Mouse (Mus musculus): Measurements from ENCODE around the gene Cx3cr1. TPM values are rescaled to one million over a fixed set of nuclear protein-coding genes. Genes with fewer than 3 reads are reported as not detected.
A peak's percentile ranks its signal among the peaks of the same experiment; 100 is the strongest.

Gene Cx3cr1
- polyA plus RNA-seq, 1 experiment from 2014 or later = 0.75 TPM

GRCm38 (mm10) chr9:120009226-120009841, 60.3 kb downstream of the Cx3cr1 start:
- 91% methylated on average over 7 of the region's 7 CpGs for WGBS (ENCODE audit: missing documents)
- H3K36me3 ChIP-seq (ENCODE audit: inconsistent target) = no peaks in the 10 kb centered on the region
- no peak overlapping the region for H3K27ac ChIP-seq
- H3K4me3 ChIP-seq (ENCODE audit: inconsistent target) = no peak overlapping the region
- no peaks in the 10 kb centered on the region for H3K79me2 ChIP-seq (ENCODE audit: inconsistent target)

- H3K4me3 ChIP-seq (ENCODE audit: inconsistent target) = no peak overlapping the region
- WGBS (ENCODE audit: missing documents) = 93% methylated on average over 1 of the region's 1 CpGs
- H3K27ac ChIP-seq = no peak overlapping the region
- H3K36me3 ChIP-seq (ENCODE audit: inconsistent target) = no peaks in the 10 kb centered on the region
- H3K79me2 ChIP-seq (ENCODE audit: inconsistent target) = no peaks in the 10 kb centered on the region
Observed at GRCm38 (mm10) chr9:120007833-120008232, 61.8 kb downstream of the Cx3cr1 start.

DNA sequence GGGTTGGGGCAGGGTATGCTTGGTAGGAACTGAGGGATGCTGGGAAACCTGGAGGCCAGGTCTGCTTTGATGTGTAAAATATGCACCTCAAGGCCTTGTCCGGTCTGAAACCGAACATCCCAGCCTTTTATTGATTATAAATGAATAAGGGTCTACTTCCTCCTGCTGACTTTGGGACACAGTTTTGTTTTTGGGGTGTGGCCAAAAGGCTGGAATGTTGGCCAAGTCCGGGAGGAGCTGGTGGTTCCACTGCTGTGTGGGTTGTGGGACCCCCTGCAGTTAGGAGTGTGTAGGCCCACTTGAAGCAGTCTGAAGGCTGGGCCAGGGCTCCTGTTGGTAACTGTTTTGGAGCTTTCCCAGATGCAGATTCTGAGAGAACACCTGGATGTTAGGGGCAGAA, 63.7 kb downstream of the Cx3cr1 start:
- 97% methylated on average over 3 of the region's 3 CpGs for WGBS (ENCODE audit: missing documents)
- no peak overlapping the region for H3K27ac ChIP-seq
- no peak overlapping the region for H3K4me3 ChIP-seq (ENCODE audit: inconsistent target)
- H3K36me3 ChIP-seq (ENCODE audit: inconsistent target) = no peaks in the 10 kb centered on the region
- H3K79me2 ChIP-seq (ENCODE audit: inconsistent target) = no peaks in the 10 kb centered on the region

- Histone ChIP-seq H3K36me3 (ENCODE audit: inconsistent target) (no peaks in the 10 kb centered on the region), H3K27ac (no peak overlapping the region), H3K4me3 (ENCODE audit: inconsistent target) (no peak overlapping the region), H3K79me2 (ENCODE audit: inconsistent target) (no peaks in the 10 kb centered on the region)
- 92% methylated on average over 5 of the region's 5 CpGs for WGBS (ENCODE audit: missing documents)
Observed at GRCm38 (mm10) chr9:120002893-120003292, 66.8 kb downstream of the Cx3cr1 start.

- H3K27ac ChIP-seq = peak overlapping the region; percentile 42; the same call in 1 of the 2 replicates
- peak overlapping the region; percentile 37 for H3K4me3 ChIP-seq (ENCODE audit: inconsistent target)
Observed at GRCm38 (mm10) chr9:120001945-120002725, 67.5 kb downstream of the Cx3cr1 start.

GRCm38 (mm10) chr9:120000761-120001160, 68.9 kb downstream of the Cx3cr1 start:
- WGBS (ENCODE audit: missing documents) = 89% methylated on average over 5 of the region's 5 CpGs
- Histone ChIP-seq H3K36me3 (ENCODE audit: inconsistent target) (no peaks in the 10 kb centered on the region), H3K4me3 (ENCODE audit: inconsistent target) (no peak overlapping the region), H3K79me2 (ENCODE audit: inconsistent target) (no peaks in the 10 kb centered on the region), H3K27ac (no peak overlapping the region)

More at GRCm38 (mm10) chr9:120001945-120002725, 67.5 kb downstream of the Cx3cr1 start:
- Histone ChIP-seq H3K36me3 (ENCODE audit: inconsistent target) (no peaks in the 10 kb centered on the region), H3K79me2 (ENCODE audit: inconsistent target) (no peaks in the 10 kb centered on the region)
- WGBS (ENCODE audit: missing documents) = 12% methylated on average over 31 of the region's 31 CpGs

DNA sequence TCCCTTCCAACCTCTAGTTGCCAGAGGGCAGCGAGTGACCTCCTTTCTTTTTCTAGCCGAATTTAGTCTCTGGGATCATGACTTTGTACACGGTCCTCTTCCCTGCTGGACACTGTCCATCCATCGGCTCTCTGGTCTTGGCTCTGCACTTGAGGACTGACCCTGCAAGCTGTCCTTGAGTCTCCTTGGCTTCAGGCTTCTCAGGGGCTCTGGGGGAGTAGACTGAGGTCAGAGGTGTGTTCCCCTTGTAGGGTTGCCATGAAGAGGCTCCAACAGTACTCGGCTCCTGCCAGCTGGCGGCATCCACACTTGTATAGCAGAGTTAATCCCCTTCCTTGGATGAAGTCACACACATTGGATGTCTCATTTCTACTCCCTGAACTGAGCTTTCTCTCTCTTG, 70.0 kb downstream of the Cx3cr1 start:
- H3K79me2 ChIP-seq (ENCODE audit: inconsistent target) = no peaks in the 10 kb centered on the region
- no peak overlapping the region for H3K4me3 ChIP-seq (ENCODE audit: inconsistent target)
- H3K27ac ChIP-seq = no peak overlapping the region
- H3K36me3 ChIP-seq (ENCODE audit: inconsistent target) = no peaks in the 10 kb centered on the region
- 96% methylated on average over 6 of the region's 6 CpGs for WGBS (ENCODE audit: missing documents)

- Histone ChIP-seq H3K79me2 (ENCODE audit: inconsistent target) (no peaks in the 10 kb centered on the region), H3K27ac (no peak overlapping the region), H3K4me3 (ENCODE audit: inconsistent target) (no peak overlapping the region), H3K36me3 (ENCODE audit: inconsistent target) (no peaks in the 10 kb centered on the region)
- 90% methylated on average over 1 of the region's 1 CpGs for WGBS (ENCODE audit: missing documents)
Observed at GRCm38 (mm10) chr9:119998776-119999175, 70.9 kb downstream of the Cx3cr1 start.

GRCm38 (mm10) chr9:119996080-119996479, 73.6 kb downstream of the Cx3cr1 start:
- Histone ChIP-seq H3K79me2 (ENCODE audit: inconsistent target) (no peaks in the 10 kb centered on the region), H3K36me3 (ENCODE audit: inconsistent target) (no peaks in the 10 kb centered on the region), H3K4me3 (ENCODE audit: inconsistent target) (no peak overlapping the region), H3K27ac (no peak overlapping the region)
- 47% methylated on average over 4 of the region's 4 CpGs for WGBS (ENCODE audit: missing documents)

GRCm38 (mm10) chr9:119994207-119994606, 75.5 kb downstream of the Cx3cr1 start:
- Histone ChIP-seq H3K4me3 (ENCODE audit: inconsistent target) (no peak overlapping the region), H3K79me2 (ENCODE audit: inconsistent target) (no peaks in the 10 kb centered on the region), H3K27ac (no peak overlapping the region), H3K36me3 (ENCODE audit: inconsistent target) (no peaks in the 10 kb centered on the region)
- 70% methylated on average over 7 of the region's 7 CpGs for WGBS (ENCODE audit: missing documents)

- 82% methylated on average over 10 of the region's 10 CpGs for WGBS (ENCODE audit: missing documents)
- Histone ChIP-seq H3K79me2 (ENCODE audit: inconsistent target) (no peaks in the 10 kb centered on the region), H3K27ac (no peak overlapping the region), H3K36me3 (ENCODE audit: inconsistent target) (no peaks in the 10 kb centered on the region), H3K4me3 (ENCODE audit: inconsistent target) (no peak overlapping the region)
Observed at GRCm38 (mm10) chr9:119993092-119993844, 76.4 kb downstream of the Cx3cr1 start.

DNA sequence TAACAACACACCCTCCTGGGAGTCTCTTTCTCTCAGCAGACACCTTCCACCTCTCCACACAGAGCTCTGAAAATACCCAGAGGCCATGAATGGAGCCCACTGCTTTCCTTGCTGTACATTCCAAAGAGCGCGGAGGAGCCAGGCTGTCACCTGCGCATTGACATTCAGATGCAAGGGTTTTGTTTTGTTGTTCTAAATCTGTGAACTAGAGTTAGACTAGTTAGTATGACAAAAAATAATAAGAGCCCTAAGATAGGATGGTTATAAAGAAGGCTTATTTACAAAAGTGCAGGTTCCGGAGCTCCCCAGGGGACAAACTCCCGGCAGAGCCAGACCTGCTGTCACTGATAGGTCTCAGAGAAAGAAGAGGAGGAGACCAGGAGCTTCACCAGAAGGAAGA, 78.4 kb downstream of the Cx3cr1 start:
- WGBS (ENCODE audit: missing documents) = 98% methylated on average over 5 of the region's 5 CpGs
- Histone ChIP-seq H3K36me3 (ENCODE audit: inconsistent target) (no peaks in the 10 kb centered on the region), H3K27ac (no peak overlapping the region), H3K4me3 (ENCODE audit: inconsistent target) (no peak overlapping the region), H3K79me2 (ENCODE audit: inconsistent target) (no peaks in the 10 kb centered on the region)

- H3K79me2 ChIP-seq (ENCODE audit: inconsistent target) = no peaks in the 10 kb centered on the region; the same call in 1 of the 2 replicates
- no peaks in the 10 kb centered on the region for H3K36me3 ChIP-seq (ENCODE audit: inconsistent target)
- WGBS (ENCODE audit: missing documents) = 68% methylated on average over 6 of the region's 7 CpGs
- no peak overlapping the region for H3K4me3 ChIP-seq (ENCODE audit: inconsistent target)
- no peak overlapping the region for H3K27ac ChIP-seq
Observed at GRCm38 (mm10) chr9:119988304-119988703, 81.4 kb downstream of the Cx3cr1 start.

GRCm38 (mm10) chr9:119985881-119986574, 83.7 kb downstream of the Cx3cr1 start:
- 87% methylated on average over 10 of the region's 10 CpGs for WGBS (ENCODE audit: missing documents)
- peaks cover 22% of the 10 kb centered on the region for H3K79me2 ChIP-seq (ENCODE audit: inconsistent target)
- no peak overlapping the region for H3K4me3 ChIP-seq (ENCODE audit: inconsistent target)
- H3K36me3 ChIP-seq (ENCODE audit: inconsistent target) = no peaks in the 10 kb centered on the region
- no peak overlapping the region for H3K27ac ChIP-seq
